Comparison of ENCODE assay signal across 10 mouse cellular contexts in genomic region chr14:28456372-28457076, GRCm38 (mm10). TPM values are rescaled to one million over a fixed set of nuclear protein-coding genes. Genes with fewer than 3 reads are reported as not detected.
DNase-seq lines count a peak whose midpoint lies in the region; ATAC-seq and TF ChIP-seq lines count a peak whose summit lies in the region.
"Had no signal": no experiment of that assay in that cellular context is flagged by ENCODE, and none has a peak within 500 bp of the region (broad histone marks: within the 10 kb centered on the region; RNA-seq: fewer than 3 reads in every experiment).

No protein-coding gene starts in this region.

- peak; percentile 61 for DNase-seq in kidney, adult 9 months
- no peak for DNase-seq in kidney, postnatal 4 days
- peak; percentile 61 for DNase-seq in Muller cell, postnatal 12 days (ENCODE audit: inconsistent ontology term)
- DNase-seq in brain, embryonic 14.5 days (ENCODE audit: low read depth): peak; percentile 35
- DNase-seq in lung, postnatal 0 days (ENCODE audit: low spot score): peak; percentile 77
- no peak for DNase-seq in cerebellum, adult 9-10 months
- no peak for DNase-seq in right cerebral cortex, postnatal 4 days

- H3K9me3 ChIP-seq in lung, postnatal 0 days (ENCODE audit: low read length): no peaks in the 10 kb centered on the region
- H3K9me3 ChIP-seq in forebrain, embryonic 13.5 days (replicated peaks): no peaks in the 10 kb centered on the region
- H3K9me3 ChIP-seq: hindbrain, embryonic 10.5 days had no signal

- no peak overlapping the region for H3K27ac ChIP-seq in lung, postnatal 0 days (ENCODE audit: low read length)
- H3K27ac ChIP-seq in forebrain, embryonic 13.5 days: no peak overlapping the region
- H3K27ac ChIP-seq: hindbrain, embryonic 10.5 days had no signal

- WGBS in lung, postnatal 0 days: 60% methylated on average over 7 of the region's 7 CpGs
- 60% methylated on average over 7 of the region's 7 CpGs for WGBS in forebrain, embryonic 13.5 days

- no peak overlapping the region for H3K4me2 ChIP-seq in lung, postnatal 0 days (replicated peaks; ENCODE audit: low read depth, low read length)
- H3K4me2 ChIP-seq in forebrain, embryonic 13.5 days: no peak overlapping the region

- no peak for TF ChIP-seq EP300 in lung, postnatal 0 days (IDR thresholded peaks at IDR 0.05)

- H3K36me3 ChIP-seq in lung, postnatal 0 days (ENCODE audit: insufficient read depth, low read length): no peaks in the 10 kb centered on the region
- no peaks in the 10 kb centered on the region for H3K36me3 ChIP-seq in forebrain, embryonic 13.5 days (ENCODE audit: poor library complexity, severe bottlenecking)
- H3K36me3 ChIP-seq: hindbrain, embryonic 10.5 days had no signal

- TF ChIP-seq CTCF in brain, embryonic 14.5 days (IDR thresholded peaks at IDR 0.05; ENCODE audit: borderline replicate concordance, extremely low read depth, insufficient read depth, insufficient read length): no peak
- no peak for TF ChIP-seq CTCF in lung, postnatal 0 days (IDR thresholded peaks at IDR 0.05)

- H3K27me3 ChIP-seq in lung, postnatal 0 days (replicated peaks; ENCODE audit: insufficient read depth, low read length): no peaks in the 10 kb centered on the region
- H3K27me3 ChIP-seq in forebrain, embryonic 13.5 days: peaks cover 21% of the 10 kb centered on the region
- H3K27me3 ChIP-seq: megakaryocyte, embryonic 14.5 days had no signal

- no peak for TF ChIP-seq POLR2A in brain, embryonic 14.5 days (IDR thresholded peaks at IDR 0.05; ENCODE audit: borderline replicate concordance, extremely low read depth, insufficient read depth, insufficient read length, poor library complexity, severe bottlenecking)

- peak; percentile 77 for ATAC-seq in lung, postnatal 0 days
- ATAC-seq in forebrain, embryonic 13.5 days: no peak

- no peak overlapping the region for H3K4me3 ChIP-seq in lung, postnatal 0 days (ENCODE audit: low read depth, low read length)
- no peak overlapping the region for H3K4me3 ChIP-seq in forebrain, embryonic 13.5 days
- H3K4me3 ChIP-seq: hindbrain, embryonic 10.5 days; megakaryocyte, embryonic 14.5 days had no signal

- H3K4me1 ChIP-seq in lung, postnatal 0 days (ENCODE audit: insufficient read depth, low read depth, low read length): no peaks in the 10 kb centered on the region
- H3K4me1 ChIP-seq in forebrain, embryonic 13.5 days: peaks cover 3% of the 10 kb centered on the region
- H3K4me1 ChIP-seq: megakaryocyte, embryonic 14.5 days had no signal

- no peak overlapping the region for H3K9ac ChIP-seq in lung, postnatal 0 days (replicated peaks; ENCODE audit: low read depth)
- no peak overlapping the region for H3K9ac ChIP-seq in forebrain, embryonic 13.5 days

RNA-seq across cellular contexts. Expression of gene Wnt5a, which starts 48.0 kb away (rescaled TPM):
- polyA plus RNA-seq in brain, embryonic 14.5 days (2012; rRNA removed): 15.0 and 22.6 TPM in 2 replicates
- 23.2 and 31.8 TPM in 2 replicates for polyA plus RNA-seq in lung, postnatal 0 days (2015; fragmentation: Nextera tagmentation; extraction: Ambion mirVana)
- polyA plus RNA-seq in forebrain, embryonic 13.5 days (2015; fragmentation: Nextera tagmentation; extraction: Ambion mirVana): 10.0 and 16.1 TPM in 2 replicates

Comparison
In these comparisons a context has a peak if more than half of its experiments do, and no peak if none do; other contexts are left out.
1. DNase-seq: peak in kidney, adult 9 months (single experiment), Muller cell, postnatal 12 days (single experiment), brain, embryonic 14.5 days (single experiment) and lung, postnatal 0 days (single experiment); none in kidney, postnatal 4 days (0 of 2), cerebellum, adult 9-10 months (single experiment) and right cerebral cortex, postnatal 4 days (single experiment).